17 mouse cellular contexts compared by ENCODE assay signal in genomic region chr10:121282436-121282835, GRCm38 (mm10).
DNase-seq lines count a peak whose midpoint lies in the region; ATAC-seq lines count a peak whose summit lies in the region.
"Had no signal": no experiment of that assay in that cellular context is flagged by ENCODE, and none has a peak within 500 bp of the region (broad histone marks: within the 10 kb centered on the region; RNA-seq: fewer than 3 reads in every experiment).

No protein-coding gene starts in this region.

- 54% methylated on average over 11 of the region's 11 CpGs for WGBS in embryonic facial prominence, embryonic 14.5 days

- H3K4me1 ChIP-seq in embryonic facial prominence, embryonic 14.5 days (ENCODE audit: control insufficient read depth, insufficient read depth, low read length): no peaks in the 10 kb centered on the region
- H3K4me1 ChIP-seq: stomach, embryonic 15.5 days had no signal

- H3K27me3 ChIP-seq in embryonic facial prominence, embryonic 14.5 days (replicated peaks; ENCODE audit: control insufficient read depth, insufficient read depth, low read length): no peaks in the 10 kb centered on the region
- H3K27me3 ChIP-seq: embryonic facial prominence, embryonic 13.5 days; hindbrain, embryonic 13.5 days; stomach, embryonic 15.5 days had no signal

- peak; percentile 21 for DNase-seq in kidney, postnatal 10 days
- DNase-seq in kidney, postnatal 14 days: no peak
- no peak for DNase-seq in embryonic facial prominence, embryonic 14.5 days (ENCODE audit: low spot score)
- peak; percentile 57 for DNase-seq in thymus, postnatal 14 days
- DNase-seq in layer of hippocampus, adult 11-12 months (ENCODE audit: low spot score): no peak
- DNase-seq in gastrocnemius, postnatal 25 days: no peak
- DNase-seq: cerebellum, adult 11 months; kidney, adult 9 months; layer of hippocampus, adult 9-11 months; left cerebral cortex, postnatal 4 days; lung, embryonic 14.5 days; right cerebral cortex, adult 18-20 months had no signal

- H3K4me2 ChIP-seq in embryonic facial prominence, embryonic 14.5 days (ENCODE audit: low read depth, low read length): no peak overlapping the region
- H3K4me2 ChIP-seq: embryonic facial prominence, embryonic 13.5 days; hindbrain, embryonic 13.5 days; liver, embryonic 11.5 days; lung, embryonic 14.5 days; stomach, embryonic 15.5 days had no signal

- peak; percentile 34 for ATAC-seq in CD4-positive, CD25-positive, alpha-beta regulatory T cell, adult 4 months
- ATAC-seq in embryonic facial prominence, embryonic 14.5 days (ENCODE audit: low read depth): no peak

- H3K9ac ChIP-seq in embryonic facial prominence, embryonic 14.5 days (ENCODE audit: low read depth, low read length): 0 out of 2 replicates have a peak overlapping the region, but pooled peaks have one; percentile 19
- H3K9ac ChIP-seq: embryonic facial prominence, embryonic 13.5 days; hindbrain, embryonic 13.5 days; lung, embryonic 14.5 days; stomach, embryonic 15.5 days had no signal

- no peaks in the 10 kb centered on the region for H3K9me3 ChIP-seq in embryonic facial prominence, embryonic 14.5 days (ENCODE audit: control insufficient read depth, low read length)
- H3K9me3 ChIP-seq: embryonic facial prominence, embryonic 13.5 days; hindbrain, embryonic 13.5 days; stomach, embryonic 15.5 days had no signal

- H3K4me3 ChIP-seq in embryonic facial prominence, embryonic 14.5 days (ENCODE audit: low read depth, low read length): no peak overlapping the region
- H3K4me3 ChIP-seq: embryonic facial prominence, embryonic 13.5 days; hindbrain, embryonic 13.5 days; stomach, embryonic 15.5 days had no signal

- H3K27ac ChIP-seq in embryonic facial prominence, embryonic 14.5 days (replicated peaks; ENCODE audit: low read depth, low read length): no peak overlapping the region
- H3K27ac ChIP-seq: embryonic facial prominence, embryonic 13.5 days; hindbrain, embryonic 13.5 days; stomach, embryonic 15.5 days had no signal

- no peaks in the 10 kb centered on the region for H3K36me3 ChIP-seq in embryonic facial prominence, embryonic 14.5 days (ENCODE audit: control insufficient read depth, insufficient read depth, low read length)
- H3K36me3 ChIP-seq: embryonic facial prominence, embryonic 13.5 days; stomach, embryonic 15.5 days had no signal

Comparison
In these comparisons a context has a peak if more than half of its experiments do, and no peak if none do; other contexts are left out.
1. DNase-seq: peak in kidney, postnatal 10 days (single experiment) and thymus, postnatal 14 days (single experiment); none in kidney, postnatal 14 days (single experiment), embryonic facial prominence, embryonic 14.5 days (single experiment), layer of hippocampus, adult 11-12 months (single experiment) and gastrocnemius, postnatal 25 days (single experiment).